Mouse (Mus musculus) liver, embryonic 11.5 days (tissue): ENCODE results near the gene Ftcd. TPM values are rescaled to one million over a fixed set of nuclear protein-coding genes. Genes with fewer than 3 reads are reported as not detected.

ENCODE experiments used
- ATAC-seq: fragments of 200-750 bp; cut with Nextera tagmentation; replicated peaks from 2 replicates; pipeline ENCODE4 v1.8.0; 2017; ENCODE audit warnings: moderate number of reproducible peaks, mild to moderate bottlenecking, moderate TSS enrichment, moderate library complexity; ENCODE audit not compliant: low FRiP score
- DNase-seq: peaks from one replicate; pipeline ENCODE4 v3.0.0-alpha.2; 2017; ENCODE audit warnings: low spot score
- H3K27ac ChIP-seq: fragments of 300-500 bp; sonication (generic); 2 replicates; pipeline ENCODE4 v1.5.1; 2014; ENCODE audit warnings: mild to moderate bottlenecking, low read depth, low read length, control low read depth
- H3K27me3 ChIP-seq: fragments of 300-500 bp; sonication (generic); replicated peaks from 2 replicates; pipeline ENCODE4 v1.6.1; 2014; ENCODE audit warnings: low read length, mixed read lengths; ENCODE audit not compliant: control insufficient read depth, insufficient read depth
- H3K36me3 ChIP-seq: fragments of 300-500 bp; sonication (generic); 2 replicates; pipeline ENCODE4 v1.6.1; 2014; ENCODE audit warnings: mild to moderate bottlenecking, low read length, moderate library complexity, mixed read lengths; ENCODE audit not compliant: control insufficient read depth, insufficient read depth
- H3K4me1 ChIP-seq: fragments of 300-500 bp; sonication (generic); replicated peaks from 2 replicates; pipeline ENCODE4 v1.6.1; 2014; ENCODE audit warnings: low read length, mixed read lengths; ENCODE audit not compliant: control insufficient read depth, insufficient read depth
- H3K4me2 ChIP-seq: fragments of 300-500 bp; sonication (generic); 2 replicates; pipeline ENCODE4 v1.6.1; 2014; ENCODE audit warnings: mild to moderate bottlenecking, control low read depth, moderate library complexity
- H3K4me3 ChIP-seq: fragments of 300-500 bp; sonication (generic); 2 replicates; pipeline ENCODE4 v1.5.1; 2014; ENCODE audit warnings: low read depth, low read length, control low read depth
- H3K9ac ChIP-seq: fragments of 300-500 bp; sonication (generic); 2 replicates; pipeline ENCODE4 v1.6.1; 2014; ENCODE audit warnings: low read depth, low read length, control low read depth
- H3K9me3 ChIP-seq: fragments of 300-500 bp; sonication (generic); 2 replicates; pipeline ENCODE4 v1.6.1; 2016; ENCODE audit warnings: low read length, inconsistent platforms, mixed read lengths; ENCODE audit not compliant: control insufficient read depth
- WGBS: fragments of 180-500 bp; shearing (Covaris S2); extraction: QIAGEN DNeasy Blood & Tissue Kit; methylation state at CpG from one replicate; pipeline ENCODE4 v1.1.7; 2014; 5-methylcytosine and 5-hydroxymethylcytosine counted together
- polyA plus RNA-seq: library from polyadenylated mRNA; unstranded; fragments of >200 nt; fragmentation: Nextera tagmentation; extraction: Ambion mirVana; gene quantifications from 2 replicates; pipeline ENCODE4 v1.2.1, GENCODE M21; 2014

Ftcd gene
- polyA plus RNA-seq, 1 experiment from 2014 or later = 13.3 TPM

DNA sequence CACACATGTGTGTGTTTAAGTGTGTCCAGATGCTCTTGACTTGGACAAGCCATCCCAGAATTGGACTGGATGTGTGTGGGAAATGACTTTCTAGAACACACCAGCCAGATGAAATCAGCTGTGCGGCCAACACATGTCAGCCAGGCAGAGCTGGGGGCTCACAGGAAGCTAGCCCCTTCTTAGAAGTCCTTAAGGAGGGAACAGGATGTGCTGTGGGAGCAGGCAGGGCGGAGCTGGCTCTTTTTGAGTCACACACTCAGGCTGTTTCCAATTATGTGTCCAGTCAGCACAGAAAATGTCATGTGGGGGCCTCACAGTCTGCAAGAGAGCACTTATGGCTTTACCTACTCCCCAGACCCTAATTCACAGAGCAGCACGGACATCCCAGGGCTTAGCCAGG is 60.6 kb downstream of the Ftcd start:
- Histone ChIP-seq H3K36me3 (no peaks in the 10 kb centered on the region), H3K9ac (no peak overlapping the region), H3K27me3 (no peaks in the 10 kb centered on the region), H3K27ac (no peak overlapping the region), H3K4me1 (no peaks in the 10 kb centered on the region), H3K4me2 (no peak overlapping the region), H3K9me3 (no peaks in the 10 kb centered on the region), H3K4me3 (no peak overlapping the region)
- DNase-seq = no peak
- ATAC-seq = no peak
- 40% methylated on average over 3 of the region's 3 CpGs for WGBS

DNA sequence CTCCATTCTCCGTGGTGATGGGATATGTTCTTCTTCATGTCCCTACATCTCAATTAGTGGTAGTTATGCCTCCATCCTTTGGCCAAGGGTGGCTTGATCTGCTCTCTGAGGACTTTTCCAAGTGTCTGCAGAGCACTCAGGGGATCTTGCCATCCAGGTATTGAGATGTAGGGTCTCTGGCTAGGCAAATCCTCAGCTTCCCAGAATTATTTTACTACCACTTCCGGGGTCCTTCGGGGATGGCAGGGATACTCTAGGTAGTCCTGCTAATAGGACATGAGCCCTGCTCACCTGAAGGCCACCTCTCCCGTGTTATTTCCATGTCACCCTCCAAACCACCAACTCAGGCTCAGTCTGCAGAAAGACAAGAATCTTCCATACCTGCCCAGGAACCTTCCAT is 61.2 kb downstream of the Ftcd start:
- Histone ChIP-seq H3K36me3 (no peaks in the 10 kb centered on the region), H3K27me3 (no peaks in the 10 kb centered on the region), H3K9ac (no peak overlapping the region), H3K4me3 (no peak overlapping the region), H3K4me1 (no peaks in the 10 kb centered on the region), H3K27ac (no peak overlapping the region), H3K4me2 (no peak overlapping the region), H3K9me3 (no peaks in the 10 kb centered on the region)
- WGBS = 77% methylated on average over 4 of the region's 4 CpGs
- no peak for DNase-seq
- ATAC-seq = no peak

Other genes with a start within 250 kb of the Ftcd start
- gene Dip2a, start 230.4 kb upstream of the Ftcd start, polyA plus RNA-seq = 1.9 and 2.0 TPM in 2 replicates
- gene AC141477.1, start 135.2 kb upstream of the Ftcd start, polyA plus RNA-seq = not detected in 2 replicates
- 17.9 and 27.6 TPM in 2 replicates for gene Pcnt, start 132.9 kb upstream of the Ftcd start, polyA plus RNA-seq
- gene 2610028H24Rik, start 126.6 kb upstream of the Ftcd start, polyA plus RNA-seq = not detected in 2 replicates
- 57.8 and 60.9 TPM in 2 replicates for gene Mcm3ap, start 106.7 kb upstream of the Ftcd start, polyA plus RNA-seq
- gene Ybey, start 106.5 kb upstream of the Ftcd start, polyA plus RNA-seq = 6.3 and 6.6 TPM in 2 replicates
- 48.3 and 56.0 TPM in 2 replicates for gene Lss, start 44.1 kb upstream of the Ftcd start, polyA plus RNA-seq
- gene Spatc1l, start 13.4 kb upstream of the Ftcd start, polyA plus RNA-seq = not detected in 2 replicates
- 16.1 and 18.2 TPM in 2 replicates for gene Col6a2, start 48.0 kb downstream of the Ftcd start, polyA plus RNA-seq
- gene Col6a1, start 150.5 kb downstream of the Ftcd start, polyA plus RNA-seq = 18.1 and 20.8 TPM in 2 replicates